Mouse (Mus musculus) retina, adult 2 months (tissue): ENCODE data around the gene Snca.
A peak's percentile ranks its signal among the peaks of the same experiment; 100 is the strongest.

Experiments
- DNase-seq: peaks from one replicate; pipeline ENCODE4 v3.0.0-alpha.2; 2012; ENCODE audit warnings: low read depth, low spot score

The Snca gene

DNA sequence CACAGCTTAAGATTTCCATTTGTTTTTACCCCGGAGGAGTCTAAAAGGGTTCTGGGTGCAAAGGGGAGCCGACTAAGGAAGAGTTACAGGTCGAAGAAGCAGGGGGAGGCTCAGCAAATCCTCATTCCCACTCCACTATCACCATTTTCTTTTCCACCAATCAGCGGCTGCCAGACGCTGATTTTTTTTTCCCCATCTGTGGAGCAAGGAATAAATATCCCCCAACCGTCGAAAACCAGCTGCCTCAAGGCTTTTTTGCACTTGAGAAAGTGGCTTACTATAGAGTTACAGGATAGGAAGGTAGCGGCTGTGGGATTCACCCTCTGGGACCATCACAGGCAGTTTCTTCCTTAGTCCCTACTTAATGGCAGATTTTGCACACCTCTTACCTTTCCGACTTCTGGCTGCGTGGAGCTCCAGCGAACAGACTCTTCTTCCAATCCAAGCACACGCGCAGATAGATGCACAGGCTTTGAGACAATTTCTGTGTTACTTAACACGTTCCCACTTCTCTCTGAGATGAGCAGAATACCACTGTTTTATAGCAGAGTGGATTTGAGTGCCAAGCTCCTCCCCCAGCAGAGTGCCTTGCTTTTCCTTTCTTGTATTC is at the start of gene Snca:
Snca (minus strand) TSS at position 574 of the 610 bp plus-strand sequence.
- DNase-seq = no peak

DNA sequence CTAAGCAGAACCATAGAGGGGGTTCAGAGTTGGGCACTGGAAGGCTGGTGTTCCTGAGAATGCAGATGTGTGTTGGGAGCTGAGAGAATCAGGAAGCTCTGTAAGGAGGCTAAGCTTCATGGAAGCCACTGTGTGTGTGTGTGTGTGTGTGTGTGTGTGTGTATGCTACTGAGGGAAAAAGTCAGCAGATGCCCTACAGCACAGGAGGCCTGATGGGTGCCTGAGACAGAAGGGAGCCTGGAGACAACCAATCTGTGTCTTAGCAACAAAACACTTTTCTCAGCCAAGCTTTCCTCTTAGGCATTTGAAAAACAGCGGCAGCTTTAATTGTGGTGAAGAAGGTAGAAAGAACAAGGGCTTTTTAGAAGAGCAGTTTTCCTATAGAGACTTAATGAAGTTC is 40.5 kb upstream of the Snca start:
- no peak for DNase-seq

- DNase-seq = no peak
Measured at GRCm38 (mm10) chr6:60856599-60856998, 26.9 kb upstream of the Snca start.

DNA sequence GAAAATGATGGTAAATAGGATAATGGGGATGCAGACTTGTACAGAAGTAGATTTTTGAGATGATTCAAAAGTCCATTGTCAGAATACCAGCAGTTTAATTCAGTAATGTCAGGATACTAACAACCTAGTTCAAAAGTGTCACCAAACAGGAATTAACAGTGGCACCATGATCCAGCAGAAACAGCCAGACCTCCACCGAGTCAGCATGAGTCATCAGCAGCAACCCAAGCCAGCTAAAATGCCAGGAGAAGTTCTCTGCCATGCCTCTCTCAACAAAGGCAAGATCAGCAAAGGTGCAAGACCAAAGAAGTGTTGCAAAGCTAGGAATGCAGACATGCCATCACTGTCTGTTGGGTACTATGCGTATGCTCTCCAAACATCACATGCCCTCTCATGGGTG is 22.0 kb upstream of the Snca start:
- DNase-seq = no peak

DNA sequence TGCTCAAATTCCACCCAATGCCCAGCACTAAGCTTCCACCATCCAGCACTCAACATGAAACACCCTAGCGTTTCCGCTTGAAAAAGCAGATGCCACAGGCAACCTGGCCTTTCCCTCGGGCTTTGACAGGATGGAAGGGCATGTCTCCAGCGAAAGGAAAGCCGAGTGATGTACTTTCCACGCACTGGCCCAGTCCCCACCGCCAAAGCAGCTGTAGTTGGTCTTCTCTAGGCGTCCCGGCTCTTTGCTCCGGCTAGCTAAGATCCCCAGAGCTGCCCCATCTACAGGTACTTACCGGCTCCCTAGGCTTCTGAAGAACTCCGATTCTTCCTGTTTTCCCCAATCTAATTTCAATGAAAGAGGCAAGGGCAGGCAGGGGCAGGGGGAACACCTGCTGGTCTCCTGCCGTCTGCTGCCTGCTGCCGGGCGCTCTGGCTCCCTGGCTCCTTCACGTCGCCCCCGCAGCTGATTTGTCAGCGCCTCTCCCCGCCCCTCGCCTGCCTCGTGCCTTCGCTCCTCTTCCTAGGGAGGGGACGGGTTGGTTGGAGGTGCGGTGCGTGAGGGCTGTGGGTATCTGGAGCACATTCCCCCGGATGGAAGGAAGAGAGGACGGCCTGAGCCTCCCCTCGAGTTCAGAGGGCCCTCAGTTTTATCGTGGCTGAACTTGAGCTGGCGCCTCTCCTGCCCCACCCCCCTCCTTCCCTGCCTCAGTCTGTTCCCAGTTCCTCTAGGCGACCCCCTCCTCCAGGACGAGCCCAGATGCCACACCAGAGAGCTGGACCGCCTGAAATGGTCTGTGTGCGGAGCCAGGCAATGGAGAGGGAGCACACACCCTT is 1.0 kb downstream of the Snca start:
- DNase-seq = no peak

GRCm38 (mm10) chr6:60828047-60828428 is 1.6 kb downstream of the Snca start:
- no peak for DNase-seq

GRCm38 (mm10) chr6:60827290-60827689 is 2.4 kb downstream of the Snca start:
- no peak for DNase-seq

DNA sequence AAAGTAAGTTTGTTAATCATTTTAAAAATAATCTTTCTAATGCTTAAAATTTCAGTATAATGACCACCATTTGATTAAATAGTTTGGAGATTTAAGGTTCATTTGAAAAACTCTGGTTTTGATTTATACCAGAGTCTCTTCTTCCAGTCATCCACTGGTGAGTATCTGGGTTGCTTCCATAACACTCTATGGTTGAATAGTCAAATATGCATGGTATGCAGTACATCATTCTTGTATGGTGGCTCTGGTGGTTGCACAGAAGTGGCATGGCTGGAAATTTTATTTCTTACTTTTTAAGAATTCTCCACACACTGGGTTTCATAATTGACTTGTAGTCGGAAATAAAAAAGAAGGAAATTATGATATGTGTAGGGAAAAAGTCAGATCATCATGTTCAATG is 10.4 kb downstream of the Snca start:
- no peak for DNase-seq

- no peak for DNase-seq
Measured at GRCm38 (mm10) chr6:60813516-60813915, 16.1 kb downstream of the Snca start.

DNA sequence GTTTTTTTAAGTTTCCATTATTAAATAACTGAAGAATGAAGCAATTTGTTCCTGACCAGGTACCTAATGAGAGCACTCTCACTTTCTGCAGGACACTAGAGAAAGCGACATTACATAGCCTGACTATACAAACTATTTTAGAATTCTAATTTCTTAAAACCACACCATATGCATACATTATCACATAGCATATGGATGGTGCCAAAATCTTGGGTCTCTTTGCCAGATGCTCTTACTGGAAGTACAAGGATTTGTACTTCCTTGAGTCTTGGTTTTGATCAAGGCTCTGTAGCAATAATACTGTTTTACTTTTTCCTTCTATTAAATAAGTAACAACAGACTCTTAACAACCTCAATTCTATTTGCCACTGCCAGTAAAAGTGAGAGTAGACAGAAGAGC is 31.4 kb downstream of the Snca start:
- DNase-seq = no peak

- no peak for DNase-seq
Measured at GRCm38 (mm10) chr6:60793659-60794365, 35.8 kb downstream of the Snca start.

- DNase-seq = no peak
Measured at GRCm38 (mm10) chr6:60786955-60787354, 42.7 kb downstream of the Snca start.

- DNase-seq = no peak
Measured at GRCm38 (mm10) chr6:60771899-60772298, 57.8 kb downstream of the Snca start.

GRCm38 (mm10) chr6:60765696-60766095 is 64.0 kb downstream of the Snca start:
- DNase-seq = no peak

DNA sequence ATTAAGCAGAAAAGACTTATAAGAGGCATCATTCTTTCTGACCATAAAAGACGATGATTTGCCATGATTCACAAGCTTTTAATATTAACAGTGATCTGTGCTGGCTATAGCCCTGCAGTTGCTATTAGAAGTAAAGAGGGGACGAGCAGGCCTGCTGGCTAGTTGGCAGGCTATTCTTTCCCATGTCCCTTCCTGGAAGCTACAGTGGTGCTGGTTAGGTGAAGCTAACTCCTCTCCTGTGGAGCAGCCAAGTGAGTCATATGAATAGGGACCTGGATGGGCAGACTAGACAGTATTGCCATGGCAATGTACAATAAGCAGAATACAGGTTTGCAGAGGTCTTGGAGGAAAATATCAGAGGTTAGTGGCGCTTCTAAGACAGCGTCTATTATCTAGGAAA is 66.8 kb downstream of the Snca start:
- no peak for DNase-seq

DNA sequence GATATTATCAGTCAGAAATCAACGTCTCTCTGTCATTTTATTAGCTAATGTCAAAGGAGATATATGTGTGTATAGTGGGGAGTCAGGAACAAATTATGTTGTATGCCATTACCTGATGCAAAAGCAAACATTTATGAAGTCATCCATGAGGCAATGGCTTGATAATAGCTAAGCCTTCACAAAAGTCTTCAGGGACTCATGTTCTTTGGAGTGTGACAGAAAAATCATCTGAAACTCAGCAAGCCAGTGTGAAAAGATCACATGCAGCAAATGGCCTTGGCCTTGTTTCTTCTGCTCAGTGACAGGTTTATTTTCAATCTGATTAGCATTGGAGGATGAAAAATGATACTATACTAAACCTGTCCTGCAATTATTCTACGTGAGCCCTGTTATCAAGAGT is 67.9 kb downstream of the Snca start:
- DNase-seq = no peak

- no peak for DNase-seq
Measured at GRCm38 (mm10) chr6:60754975-60755374, 74.7 kb downstream of the Snca start.

DNA sequence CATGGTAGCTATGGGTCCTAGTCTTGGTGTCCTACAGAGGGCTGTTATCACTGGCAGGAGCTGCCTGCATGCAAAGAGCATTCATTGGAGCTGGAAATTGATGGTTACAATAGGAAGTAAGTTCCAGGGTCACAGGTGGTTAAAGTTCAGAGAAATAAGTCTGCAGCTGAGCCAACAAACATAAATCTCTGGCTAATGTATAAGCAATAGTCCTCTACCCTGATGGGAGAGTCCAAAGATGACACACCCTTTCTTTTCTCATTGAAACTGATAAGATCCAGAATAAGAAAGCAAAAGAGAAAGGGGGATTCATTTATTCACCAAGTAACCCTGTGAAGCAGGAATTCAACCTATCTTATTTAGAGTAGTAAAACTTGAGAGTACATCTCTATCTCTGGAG is 83.7 kb downstream of the Snca start:
- no peak for DNase-seq

DNA sequence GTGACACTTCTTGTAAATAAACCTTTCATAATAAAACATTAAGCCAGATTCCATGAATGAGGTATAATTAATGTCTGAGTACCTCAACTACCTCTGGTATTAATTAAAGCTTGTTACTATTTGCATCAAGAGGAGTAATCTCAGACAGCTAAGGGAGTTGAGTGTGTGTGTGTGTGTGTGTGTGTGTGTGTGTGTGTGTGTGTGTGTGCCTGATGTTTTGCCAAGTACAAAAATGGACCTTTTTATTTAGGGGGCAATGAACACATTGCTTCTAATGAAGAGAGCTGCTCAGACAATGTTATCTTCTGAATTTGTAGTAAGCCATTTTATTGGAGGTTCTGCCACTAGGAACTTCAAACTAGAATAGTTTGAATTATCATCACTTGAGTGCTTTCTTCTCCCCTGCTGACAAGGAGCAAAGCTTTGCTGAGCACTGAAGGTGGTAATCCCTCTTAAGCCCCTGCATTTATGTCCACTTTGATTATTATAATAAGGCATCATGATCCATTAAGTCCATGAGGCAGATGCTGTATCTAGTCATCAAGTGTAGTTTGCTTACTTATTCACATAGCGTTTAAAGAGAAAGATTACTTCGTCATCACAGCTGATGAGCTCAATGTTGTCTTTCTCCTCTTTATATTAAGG is 88.1 kb downstream of the Snca start:
- DNase-seq = peak; percentile 93

- no peak for DNase-seq
Measured at GRCm38 (mm10) chr6:60739776-60740175, 89.9 kb downstream of the Snca start.

DNA sequence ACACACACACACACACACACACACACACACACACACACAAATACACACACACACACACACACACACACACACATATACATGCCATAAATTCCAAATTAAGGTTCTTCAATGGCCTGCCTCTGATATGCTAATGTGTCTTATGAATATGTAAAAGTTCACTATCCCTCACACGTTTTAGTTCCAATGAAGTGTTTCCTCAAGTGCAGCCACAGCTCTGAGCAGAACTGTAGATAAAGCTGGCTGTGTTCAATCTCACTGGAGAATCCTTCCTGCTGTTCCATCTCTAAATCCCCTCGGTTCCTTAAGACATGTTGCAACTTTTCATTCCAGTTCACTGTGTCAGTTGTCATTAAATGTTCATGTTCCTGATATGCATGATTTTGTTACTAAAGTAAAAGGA is 98.5 kb downstream of the Snca start:
- no peak for DNase-seq

DNA sequence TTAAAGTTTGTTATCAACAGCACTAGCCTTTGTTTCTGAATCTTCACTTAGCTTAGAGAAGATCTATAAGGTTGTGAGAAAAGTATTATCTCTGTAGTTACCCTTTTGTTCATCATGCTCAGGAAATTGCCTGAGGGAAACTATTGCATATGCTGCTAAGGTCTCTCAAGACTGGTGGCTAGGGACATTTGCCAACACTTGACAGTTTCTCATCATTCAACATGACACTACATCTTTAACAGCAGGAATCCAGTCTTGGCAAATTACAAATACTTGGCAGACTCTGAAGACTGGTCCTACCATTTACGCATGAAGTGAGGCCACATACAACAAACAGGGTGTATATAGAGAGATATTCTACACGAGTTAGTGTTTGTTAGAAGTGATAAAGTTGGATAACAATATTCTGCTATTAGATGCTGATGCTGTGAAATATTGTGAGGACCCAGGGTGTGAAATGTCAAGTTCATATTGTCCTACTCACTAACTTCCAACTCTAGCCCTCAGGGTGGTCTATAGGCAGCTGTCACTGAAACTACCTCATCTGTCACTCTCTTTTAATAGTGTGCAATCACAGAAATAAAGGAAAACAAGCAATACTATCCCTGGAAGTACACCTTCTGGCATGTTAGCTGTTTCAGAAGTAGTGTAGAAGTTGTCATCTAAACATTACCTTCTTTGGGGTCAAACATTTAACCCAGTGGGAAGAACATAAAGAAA is 105.4 kb downstream of the Snca start:
- no peak for DNase-seq
